Mouse (Mus musculus) spleen, adult 18-20 months (tissue): Measurements from ENCODE around the gene Prim1.
"Not testable (repeated sequence)": the region's sequence is repeated elsewhere in the genome, so short reads cannot be mapped to it uniquely, and the experiment has no call there.

Experiments used
- DNase-seq, 2 experiments: peaks; one replicate each; pipeline ENCODE4 v3.0.0; 2022; ENCODE audit warnings: mixed read lengths in 2 of 2

Prim1 gene

DNA sequence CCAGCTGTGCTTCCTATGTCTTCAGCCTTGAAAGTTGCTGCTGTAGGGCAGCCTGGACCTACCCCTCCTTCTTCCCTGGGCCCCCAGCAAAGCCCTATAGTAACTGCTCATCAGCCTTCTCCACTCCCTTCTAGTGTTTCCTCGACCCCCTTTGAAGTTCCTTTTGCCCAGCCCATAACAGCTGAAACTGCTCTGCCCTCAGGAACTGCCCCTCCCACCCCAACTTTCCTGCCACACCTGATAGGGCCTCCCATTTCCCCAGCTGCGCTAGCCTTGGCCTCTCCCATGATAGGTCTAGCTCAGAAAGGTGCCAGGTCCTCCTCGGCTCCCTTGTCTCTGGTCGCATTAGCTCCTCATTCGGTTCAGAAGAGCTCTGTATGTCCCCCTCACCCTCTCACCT is 24.2 kb downstream of the Prim1 start:
- DNase-seq, result no peak

DNA sequence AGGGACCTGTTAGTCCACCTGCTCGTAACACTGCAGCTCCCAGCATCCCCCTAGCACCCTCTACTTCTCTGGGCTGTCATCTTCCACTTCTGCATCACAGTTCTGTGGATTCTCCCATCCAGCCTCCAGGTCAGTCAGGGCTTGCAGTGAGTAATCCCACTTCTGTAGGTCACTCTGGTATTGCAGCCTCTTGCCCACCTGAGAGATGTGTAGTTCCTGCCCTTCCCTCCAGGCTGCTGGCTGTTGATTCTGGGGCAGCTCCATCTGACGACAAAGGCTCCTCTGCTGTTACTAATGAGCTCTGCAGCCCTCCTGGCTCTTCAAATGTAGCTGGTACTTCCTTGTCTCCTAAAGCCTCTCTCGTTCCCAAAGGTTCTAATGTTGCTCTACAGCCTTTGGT is 24.9 kb downstream of the Prim1 start:
- DNase-seq, result no peak

- DNase-seq, result no peak
Observed at GRCm38 (mm10) chr10:128040293-128040692, 25.3 kb downstream of the Prim1 start.

DNA sequence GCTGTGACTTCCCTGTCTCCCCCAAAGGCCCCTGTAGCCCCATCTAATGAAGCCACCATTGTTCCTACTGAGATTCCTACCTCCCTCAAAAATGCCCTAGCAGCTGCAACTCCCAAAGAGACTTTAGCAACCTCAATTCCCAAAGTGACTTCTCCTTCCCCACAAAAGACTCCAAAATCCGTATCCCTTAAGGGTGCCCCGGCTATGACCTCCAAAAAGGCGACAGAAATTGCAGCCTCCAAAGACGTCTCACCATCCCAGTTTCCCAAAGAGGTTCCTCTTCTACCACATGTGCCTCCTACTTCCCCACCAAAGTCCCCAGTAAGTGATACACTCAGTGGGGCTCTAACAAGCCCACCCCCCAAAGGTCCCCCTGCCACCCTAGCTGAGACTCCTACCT is 26.7 kb downstream of the Prim1 start:
- no peak for DNase-seq

GRCm38 (mm10) chr10:128042466-128042865 is 27.5 kb downstream of the Prim1 start:
- no peak for DNase-seq

DNA sequence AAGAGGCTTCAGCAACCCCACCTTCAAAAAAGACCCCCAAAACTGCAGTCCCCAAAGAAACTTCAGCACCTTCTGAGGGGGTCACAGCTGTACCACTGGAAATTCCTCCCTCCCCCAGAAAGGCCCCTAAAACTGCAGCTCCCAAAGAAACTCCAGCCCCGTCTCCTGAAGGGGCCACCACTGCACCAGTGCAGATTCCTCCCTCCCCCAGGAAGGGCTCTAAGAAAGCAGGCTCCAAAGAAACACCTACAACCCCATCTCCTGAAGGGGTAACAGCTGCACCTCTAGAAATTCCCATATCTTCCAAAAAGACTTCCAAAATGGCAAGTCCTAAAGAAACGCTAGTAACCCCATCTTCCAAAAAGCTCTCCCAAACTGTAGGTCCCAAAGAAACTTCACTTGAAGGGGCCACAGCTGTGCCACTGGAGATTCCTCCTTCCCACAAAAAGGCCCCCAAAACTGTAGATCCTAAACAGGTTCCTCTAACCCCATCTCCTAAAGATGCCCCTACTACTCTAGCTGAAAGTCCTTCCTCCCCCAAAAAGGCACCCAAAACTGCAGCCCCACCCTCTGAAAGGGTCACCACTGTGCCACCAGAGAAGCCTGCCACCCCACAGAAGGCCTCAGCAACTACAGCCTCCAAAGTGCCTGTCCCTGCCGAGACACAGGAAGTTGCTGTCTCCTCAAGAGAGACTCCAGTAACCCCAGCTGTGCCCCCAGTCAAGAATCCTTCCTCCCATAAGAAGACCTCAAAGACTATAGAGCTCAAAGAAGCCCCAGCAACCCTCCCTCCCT is 28.3 kb downstream of the Prim1 start:
- no peak for DNase-seq

DNA sequence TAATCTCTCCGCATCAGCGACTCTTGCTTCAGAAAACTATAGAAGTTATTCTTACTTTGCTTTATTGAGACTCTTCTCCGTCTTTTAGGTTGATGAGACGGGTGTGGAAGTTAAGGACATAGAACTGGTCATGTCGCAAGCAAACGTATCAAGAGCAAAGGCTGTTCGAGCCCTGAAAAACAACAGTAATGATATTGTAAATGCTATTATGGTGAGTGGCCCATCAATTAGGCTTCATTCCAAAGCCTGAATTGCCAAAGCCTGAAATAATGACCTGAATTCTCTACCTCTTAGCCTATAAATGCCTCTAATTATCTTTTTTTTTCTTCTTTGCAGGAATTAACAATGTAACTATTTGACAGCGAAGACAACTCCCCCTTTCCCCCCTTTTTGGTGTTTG is 33.2 kb downstream of the Prim1 start:
- no peak for DNase-seq

DNA sequence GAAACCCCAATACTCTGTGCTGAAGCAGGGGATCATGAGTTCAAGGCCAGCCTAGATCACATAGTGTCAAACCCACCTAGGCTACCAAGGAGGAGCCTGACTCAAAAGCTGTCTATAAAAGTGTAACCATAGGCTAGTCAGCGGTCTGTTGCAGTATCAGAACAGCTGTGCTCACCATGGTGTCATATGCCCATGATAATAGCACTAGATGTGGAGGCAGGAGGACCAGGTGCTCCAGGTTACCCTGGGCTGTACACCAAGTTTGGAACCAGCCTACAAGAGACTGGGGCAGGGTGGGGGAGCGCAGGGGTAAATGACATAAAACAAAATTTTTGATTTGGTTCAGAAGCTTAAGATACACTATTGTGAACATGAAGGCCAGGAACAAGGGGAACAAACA is 34.8 kb downstream of the Prim1 start:
- DNase-seq, result no peak

- no peak for DNase-seq
Observed at GRCm38 (mm10) chr10:128050355-128050754, 35.4 kb downstream of the Prim1 start.

DNA sequence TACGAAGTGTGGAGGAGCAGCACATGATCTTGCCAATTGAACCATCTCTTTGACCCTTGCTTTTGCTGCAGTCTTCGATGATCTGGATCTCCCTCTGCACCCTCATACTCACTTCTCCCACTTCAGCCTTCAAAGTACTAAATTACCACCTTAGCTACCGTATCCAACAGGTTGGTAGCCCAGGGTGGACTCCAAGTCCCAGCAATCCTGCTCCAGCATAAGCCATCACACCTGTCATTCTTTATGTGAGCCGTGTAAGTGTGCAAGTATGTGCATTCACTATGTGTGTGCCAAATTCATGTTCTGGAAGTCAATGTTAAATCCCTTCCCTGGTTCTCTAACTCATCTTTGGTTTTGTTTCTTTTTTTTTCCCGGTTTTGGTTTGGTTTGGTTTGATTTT is 36.6 kb downstream of the Prim1 start:
- DNase-seq, result no peak

DNA sequence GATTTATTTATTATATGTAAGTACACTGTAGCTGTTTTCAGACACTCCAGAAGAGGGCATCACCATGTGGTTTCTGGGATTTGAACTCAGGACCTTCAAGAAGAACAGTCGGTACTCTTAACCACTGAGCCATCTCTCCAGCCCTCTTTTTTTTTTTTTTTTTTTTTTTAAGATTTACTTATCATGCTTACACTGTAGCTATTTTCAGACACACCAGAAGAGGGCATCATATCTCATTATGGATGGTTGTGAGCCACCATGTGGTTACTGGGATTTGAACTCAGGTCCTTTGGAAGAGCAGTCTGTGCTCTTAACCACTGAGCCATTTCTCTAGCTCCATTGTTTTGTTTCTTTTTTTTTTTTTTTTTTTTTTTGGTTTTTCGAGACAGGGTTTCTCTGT is 37.2 kb downstream of the Prim1 start:
- not testable (repeated sequence) for DNase-seq

DNA sequence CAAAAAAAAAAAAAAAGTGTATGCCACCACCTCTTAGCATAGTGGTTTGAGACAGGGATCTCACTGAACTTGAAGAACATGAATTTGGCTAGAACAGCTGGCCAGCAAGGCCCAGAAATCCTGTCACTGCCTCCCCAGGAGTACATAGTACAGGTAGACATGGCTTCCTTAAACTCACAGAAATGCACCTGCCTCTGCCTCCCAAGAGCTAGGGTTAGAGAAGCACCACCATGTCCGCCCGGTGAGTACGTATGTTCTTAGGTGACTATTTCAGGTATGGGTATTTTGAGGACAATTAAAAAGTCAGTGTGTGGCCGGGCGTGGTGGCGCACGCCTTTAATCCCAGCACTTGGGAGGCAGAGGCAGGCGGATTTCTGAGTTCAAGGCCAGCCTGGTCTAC is 38.0 kb downstream of the Prim1 start:
- no peak for DNase-seq

DNA sequence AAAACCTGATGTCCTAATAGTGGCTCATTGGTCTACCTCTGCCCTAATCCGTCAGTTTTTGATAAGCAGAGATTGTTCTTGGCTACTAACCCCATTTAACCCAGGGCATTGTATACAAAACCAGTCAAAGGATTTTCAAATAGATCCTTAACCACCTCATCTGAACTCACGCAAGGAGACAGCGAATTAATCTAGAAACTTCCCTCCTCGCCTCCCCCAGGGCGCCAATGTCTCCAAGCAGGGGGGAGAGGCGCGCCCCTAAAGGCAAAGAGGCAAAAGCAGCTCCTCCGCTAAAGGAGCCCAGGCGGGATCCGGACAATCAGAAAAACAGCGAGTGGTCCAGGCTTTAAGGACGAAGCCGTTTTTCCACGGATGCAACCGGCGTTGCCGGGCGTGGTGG is 43.2 kb downstream of the Prim1 start:
- DNase-seq, result no peak

GRCm38 (mm10) chr10:128058601-128059151 is 43.7 kb downstream of the Prim1 start, which contains the start of gene Ptges3:
Gene Ptges3 (plus strand): TSS chr10:128058954.
- peak; percentile 91 to 96 for DNase-seq

DNA sequence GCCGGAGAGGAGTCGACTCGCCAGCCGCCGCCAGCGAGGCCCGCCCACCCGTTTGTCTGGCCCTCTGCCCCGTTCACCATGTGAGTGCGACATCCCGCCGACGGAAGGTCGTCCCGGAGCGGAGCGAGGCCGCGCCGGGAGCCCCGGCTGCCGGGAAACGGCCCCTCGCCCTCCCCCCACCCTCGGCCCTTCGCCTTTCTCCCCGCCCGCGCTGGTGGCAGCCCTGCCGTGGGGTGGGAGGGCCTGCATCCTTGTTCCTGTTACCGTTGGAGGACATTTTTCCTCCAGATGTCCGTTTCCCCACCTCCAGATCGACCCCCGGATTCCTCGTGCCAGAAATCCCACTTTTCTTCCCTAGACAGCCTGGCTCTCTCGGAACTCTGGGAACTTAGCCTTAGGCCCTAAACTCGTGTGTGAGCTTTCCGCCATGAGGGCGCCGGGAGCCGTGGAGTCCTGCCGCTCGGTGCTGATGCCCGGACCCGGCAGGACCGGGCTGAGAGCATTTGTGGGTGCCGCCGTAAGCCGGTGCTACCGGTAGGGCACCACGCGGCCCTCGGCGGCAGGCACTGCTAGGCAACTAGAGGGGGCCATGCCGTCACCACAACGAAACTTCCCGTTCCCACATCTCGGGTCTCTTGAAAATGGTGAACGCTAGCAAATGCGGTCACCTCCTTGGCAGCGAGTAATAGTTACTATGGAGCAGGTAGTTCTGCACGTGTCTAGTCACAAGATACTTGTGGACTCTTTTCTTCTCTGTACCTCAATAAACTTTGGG is 44.4 kb downstream of the Prim1 start:
- peak; percentile 55 to 68 for DNase-seq

DNA sequence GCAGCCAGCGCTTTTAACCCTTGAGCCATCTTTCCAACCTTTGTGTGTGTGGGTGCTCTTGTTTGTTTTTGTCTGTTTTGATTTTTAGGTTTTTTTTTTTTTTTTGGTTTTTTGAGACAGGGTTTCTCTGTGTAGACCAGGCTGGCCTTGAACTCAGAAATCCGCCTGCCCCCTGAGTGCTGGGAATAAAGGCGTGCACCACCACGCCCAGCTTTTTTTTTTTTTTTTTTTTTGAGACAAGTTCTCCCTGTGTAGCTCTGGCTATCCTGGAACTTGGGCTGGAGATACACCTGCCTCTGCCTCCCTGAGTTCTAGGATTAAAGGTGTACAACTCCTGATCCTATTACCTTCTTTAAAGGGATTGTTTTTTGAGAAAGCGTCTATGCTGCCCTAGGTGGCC is 46.1 kb downstream of the Prim1 start:
- DNase-seq, result no peak

DNA sequence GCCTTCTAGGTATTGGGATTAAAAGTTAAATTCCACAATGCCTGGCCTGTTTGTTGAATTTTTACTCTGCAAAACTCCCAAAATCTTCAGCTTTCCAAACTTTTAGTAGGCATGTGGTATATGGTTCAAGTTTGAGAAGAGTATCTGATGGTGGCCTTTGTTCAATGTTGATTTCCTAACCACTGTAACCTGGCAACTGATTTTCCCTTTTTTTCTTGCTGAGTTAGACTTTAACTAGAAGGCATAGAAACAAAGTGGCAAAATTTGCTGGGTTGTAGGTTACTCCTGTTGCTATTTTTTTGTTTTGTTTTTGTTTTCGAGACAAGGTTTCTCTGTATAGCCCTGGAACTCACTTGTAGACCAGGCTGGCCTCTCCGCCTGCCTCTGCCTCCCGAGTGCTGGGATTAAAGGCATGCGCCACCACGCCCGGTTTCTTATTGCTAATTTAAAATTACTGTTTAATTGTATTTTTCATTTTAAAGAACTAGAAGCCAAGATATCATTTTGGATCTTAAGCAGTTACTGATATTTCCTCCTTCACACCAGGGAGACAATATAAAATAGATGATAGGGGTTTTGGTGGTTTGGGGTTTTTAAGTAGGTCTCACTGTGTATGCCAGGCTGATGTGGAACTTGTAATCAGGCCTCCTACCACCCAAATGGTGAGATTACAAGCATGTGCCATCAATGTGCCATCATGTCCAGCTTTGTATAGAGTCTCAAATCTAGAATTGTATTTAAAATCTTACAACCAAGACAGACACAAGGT is 47.4 kb downstream of the Prim1 start:
- no peak for DNase-seq

DNA sequence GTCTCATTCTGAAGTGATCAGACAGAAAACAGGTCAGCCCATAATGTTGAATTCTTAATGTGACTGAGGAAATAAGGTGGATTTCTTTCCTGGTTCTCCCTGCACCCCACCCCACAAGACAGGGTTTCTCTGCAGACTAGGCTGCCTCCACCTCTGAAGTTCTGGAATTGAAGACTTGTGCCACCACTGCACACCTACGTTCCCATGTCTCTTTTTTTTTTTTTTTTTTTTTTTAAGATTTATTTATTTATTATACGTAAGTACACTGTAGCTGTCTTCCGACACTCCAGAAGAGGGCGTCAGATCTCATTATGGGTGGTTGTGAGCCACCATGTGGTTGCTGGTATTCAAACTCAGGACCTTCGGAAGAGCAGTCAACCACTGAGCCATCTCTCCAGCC is 51.1 kb downstream of the Prim1 start:
- DNase-seq, result no peak

GRCm38 (mm10) chr10:128069201-128069600 is 54.2 kb downstream of the Prim1 start:
- no peak for DNase-seq

DNA sequence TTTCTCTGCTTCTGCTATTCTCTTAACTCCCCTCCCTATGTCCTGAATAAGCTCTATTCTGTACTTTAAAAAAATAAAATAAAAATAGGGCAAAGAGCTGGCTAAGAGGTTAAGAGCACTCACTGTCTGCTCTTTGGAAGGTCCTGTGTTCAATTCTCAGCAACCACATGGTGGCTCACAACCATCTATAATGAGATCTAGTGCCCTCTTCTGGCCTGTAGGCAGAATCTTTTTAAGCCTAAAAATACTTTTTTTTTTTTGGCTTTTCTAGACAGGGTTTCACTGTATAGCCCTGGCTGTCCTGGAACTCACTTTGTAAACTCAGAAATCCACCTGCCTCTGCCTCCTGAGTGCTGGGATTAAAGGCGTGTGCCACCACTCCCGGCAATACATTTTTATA is 55.5 kb downstream of the Prim1 start:
- DNase-seq, result not testable (repeated sequence)

DNA sequence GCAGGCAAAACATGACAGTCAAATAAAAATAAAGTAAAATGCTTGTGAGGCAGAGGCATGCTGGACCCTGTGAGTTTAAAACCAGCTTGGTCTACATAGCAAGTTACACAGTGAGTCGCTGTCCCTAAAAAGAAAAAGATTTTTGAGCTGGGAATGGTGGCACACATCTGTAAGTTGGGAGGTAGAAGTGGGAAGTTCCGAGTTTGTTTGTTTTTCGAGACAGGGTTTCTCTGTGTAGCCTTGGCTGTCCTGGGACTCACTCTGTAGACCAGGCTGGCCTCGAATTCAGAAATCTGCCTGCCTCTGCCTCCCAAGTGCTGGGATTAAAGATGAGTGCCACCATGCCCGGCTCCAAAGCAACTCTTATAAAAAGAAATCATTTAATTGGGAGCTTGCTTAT is 63.3 kb downstream of the Prim1 start:
- not testable (repeated sequence) for DNase-seq
